Mouse (Mus musculus) C2C12 (cell line): ENCODE data around the gene Akap6.

Experiments
- CEBPB ChIP-seq: IDR thresholded peaks from one replicate; pipeline ENCODE4 v1.6.1; 2011; ENCODE audit warnings: low read depth, mild to moderate bottlenecking, control low read depth, moderate library complexity
- CTCF ChIP-seq: IDR thresholded peaks from one replicate; pipeline ENCODE4 v1.5.1; 2011; ENCODE audit not compliant: control insufficient read depth, insufficient read depth, insufficient read length
- FOSL1 ChIP-seq: IDR thresholded peaks from one replicate; pipeline ENCODE4 v1.8.0; 2011; ENCODE audit warnings: mild to moderate bottlenecking, low read length; ENCODE audit not compliant: poor library complexity, insufficient read depth, severe bottlenecking
- MAX ChIP-seq: IDR thresholded peaks from one replicate; pipeline ENCODE4 v1.6.1; 2011; ENCODE audit warnings: mild to moderate bottlenecking, control low read depth
- MYOG ChIP-seq: IDR thresholded peaks from one replicate; pipeline ENCODE4 v1.6.1; 2011; ENCODE audit not compliant: control insufficient read depth, insufficient read length; ENCODE audit errors: extremely low read depth
- USF1 ChIP-seq: IDR thresholded peaks from one replicate; pipeline ENCODE4 v1.6.1; 2011; ENCODE audit warnings: low read depth, mild to moderate bottlenecking, control low read depth, moderate library complexity

GRCm38 (mm10) chr12:52692290-52692974 lies 6.8 kb upstream of the Akap6 start:
- no peak for TF ChIP-seq CTCF
- TF ChIP-seq MYOG, result no peak
- no peak for TF ChIP-seq MAX
- no peak for TF ChIP-seq USF1
- TF ChIP-seq FOSL1, result no peak
- TF ChIP-seq CEBPB, result no peak
